Mouse (Mus musculus): ENCODE measurements around the gene Gm281.

Gene Gm281

DNA sequence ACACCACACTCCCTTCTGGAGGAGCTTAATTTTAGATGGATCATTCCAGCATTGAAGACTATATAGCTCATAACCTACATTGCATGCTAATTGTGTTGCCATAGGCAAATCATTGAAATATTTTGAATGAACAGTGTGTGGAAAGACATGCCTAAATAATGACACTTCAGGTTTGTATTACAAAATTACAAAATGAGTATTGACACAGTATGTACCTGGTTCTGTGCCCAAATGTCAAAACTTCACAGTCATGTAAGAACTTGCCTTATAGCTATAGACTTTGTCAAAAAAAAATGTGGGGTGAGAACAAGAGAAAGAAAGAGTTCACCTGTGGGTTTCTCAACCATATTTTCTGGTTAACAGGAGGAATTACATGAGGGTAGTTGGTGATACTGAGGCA is 52.9 kb downstream of the Gm281 start:
- no peak for DNase-seq (ENCODE audit: low read depth, low spot score)

DNA sequence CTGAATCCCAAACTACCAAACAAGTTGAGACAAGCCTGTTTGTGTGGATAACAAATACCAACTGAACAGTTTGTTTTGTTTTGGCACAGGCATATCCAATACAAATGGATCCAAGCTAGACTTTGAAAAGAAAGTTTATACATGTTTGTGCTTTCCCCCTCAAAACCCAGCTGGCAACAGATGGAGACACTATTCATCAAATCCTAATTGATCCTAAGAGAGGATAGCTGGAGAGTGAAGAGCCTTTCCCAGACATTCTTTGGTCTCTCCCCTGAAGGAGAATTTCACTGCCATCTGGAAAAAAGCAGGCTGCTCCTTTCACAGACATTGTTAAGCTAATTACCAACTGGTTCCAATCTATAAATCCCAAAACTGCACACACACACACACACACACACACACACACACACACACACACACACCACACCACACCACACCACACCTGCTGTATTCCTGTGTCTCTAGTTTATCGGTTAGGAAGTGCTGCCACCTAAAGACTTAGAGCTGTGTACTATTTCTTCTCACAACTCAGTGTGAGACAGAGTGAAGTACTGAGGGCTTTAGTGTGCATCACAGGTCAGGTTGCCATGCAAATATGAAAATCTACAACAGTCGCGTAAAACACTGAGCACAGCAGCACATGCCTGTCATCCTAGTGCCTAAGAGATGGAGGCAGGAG is 101.3 kb downstream of the Gm281 start:
- peak; percentile 18 for DNase-seq (ENCODE audit: low read depth, low spot score)

DNA sequence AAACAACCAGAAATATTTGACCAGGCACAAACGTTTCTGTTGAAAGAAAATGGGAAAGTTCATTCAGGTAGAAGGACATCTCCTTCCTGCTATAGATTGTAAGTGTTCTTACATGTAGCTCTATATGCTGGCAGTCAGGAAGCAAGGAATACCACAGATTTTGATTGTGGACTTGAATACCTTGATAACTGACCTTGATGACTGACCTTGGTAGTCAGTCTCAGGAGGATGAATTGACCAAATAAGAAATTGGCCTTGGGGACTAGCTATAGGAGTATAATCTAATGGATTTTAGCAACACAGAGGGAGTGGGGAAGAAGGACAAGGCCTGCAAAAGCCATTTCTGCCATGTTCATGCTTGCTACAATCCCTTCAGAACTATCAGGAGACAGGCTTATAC is 123.8 kb downstream of the Gm281 start:
- no peak for DNase-seq (ENCODE audit: low read depth, low spot score)

DNA sequence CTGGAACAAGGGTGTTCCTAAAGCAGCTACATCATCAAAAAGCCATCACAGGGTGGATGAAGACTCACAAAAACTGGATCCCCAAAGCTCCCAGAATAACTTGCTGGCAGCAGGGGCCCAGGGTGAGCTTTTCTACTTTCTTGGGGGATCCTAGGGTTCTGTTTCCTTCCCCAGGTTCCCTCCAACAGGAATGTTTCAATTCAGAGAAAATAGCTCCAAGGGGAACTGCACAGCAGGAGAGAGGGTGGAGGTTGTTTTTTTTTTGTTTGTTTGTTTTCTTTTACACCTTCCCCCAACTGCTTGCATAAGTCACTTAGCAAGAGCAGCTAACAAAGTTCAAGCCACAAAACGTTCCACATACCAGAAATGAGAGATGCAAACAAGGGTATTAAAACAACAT is 124.3 kb downstream of the Gm281 start:
- no peak for DNase-seq (ENCODE audit: low read depth, low spot score)

DNA sequence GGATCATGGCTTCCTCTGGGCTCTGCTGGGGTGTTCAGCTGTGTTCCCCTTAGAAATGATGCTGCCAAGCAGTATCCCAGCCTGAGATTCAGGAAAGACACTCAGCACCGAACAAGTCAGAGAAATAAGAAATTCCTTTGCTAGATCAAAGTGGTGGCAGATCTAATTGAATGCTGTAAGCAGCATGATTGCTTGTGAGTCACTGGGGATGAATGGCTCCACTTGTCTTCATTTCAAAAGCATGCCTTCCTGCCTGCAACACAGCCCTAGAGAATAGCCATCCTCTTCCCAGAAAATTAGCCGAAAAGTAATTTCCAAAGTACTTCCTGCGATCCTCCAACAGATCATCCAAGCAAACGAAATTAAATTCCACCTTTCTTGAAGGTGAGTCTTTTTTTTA is 131.3 kb downstream of the Gm281 start:
- DNase-seq (ENCODE audit: low read depth, low spot score) = no peak

DNA sequence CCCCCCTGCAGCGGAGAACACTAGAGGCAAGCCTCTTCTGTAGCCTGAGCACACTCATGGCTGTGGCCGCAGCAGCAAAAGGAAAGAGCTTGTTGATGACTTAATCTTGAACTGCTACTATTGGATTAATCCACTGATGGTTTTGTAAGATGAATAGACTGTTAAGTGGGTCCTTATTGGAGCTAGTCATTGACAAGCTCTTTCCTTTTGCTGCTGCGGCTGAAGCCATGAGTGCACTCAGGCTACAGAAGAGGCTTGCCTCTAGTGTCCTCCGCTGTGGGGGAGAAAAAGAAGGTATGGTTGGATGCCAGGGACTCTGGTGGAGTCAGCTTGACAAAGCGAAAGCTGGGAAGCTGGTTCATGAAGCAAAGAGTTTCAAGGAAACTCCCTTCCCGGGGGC is 135.9 kb downstream of the Gm281 start:
- DNase-seq (ENCODE audit: low read depth, low spot score) = no peak

DNA sequence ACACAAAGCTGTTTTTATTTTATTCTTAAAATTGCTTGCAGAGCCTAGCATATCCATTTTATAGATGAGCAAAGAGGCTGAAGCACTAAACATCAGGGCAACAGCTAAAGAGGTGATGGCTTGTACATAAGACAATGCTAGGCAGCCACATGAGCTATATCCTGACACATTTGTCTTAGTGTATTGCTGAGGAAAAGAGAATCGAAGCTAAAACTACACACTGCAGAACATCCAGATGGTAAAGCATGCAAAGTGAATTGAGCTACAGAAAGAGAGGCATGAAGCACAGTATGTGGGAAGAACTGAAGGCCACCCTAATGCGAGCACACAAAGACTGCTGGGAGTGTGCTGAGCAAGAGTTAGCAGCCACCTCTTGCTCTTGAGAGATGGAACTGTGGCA is 143.1 kb downstream of the Gm281 start:
- DNase-seq (ENCODE audit: low read depth, low spot score) = no peak

DNA sequence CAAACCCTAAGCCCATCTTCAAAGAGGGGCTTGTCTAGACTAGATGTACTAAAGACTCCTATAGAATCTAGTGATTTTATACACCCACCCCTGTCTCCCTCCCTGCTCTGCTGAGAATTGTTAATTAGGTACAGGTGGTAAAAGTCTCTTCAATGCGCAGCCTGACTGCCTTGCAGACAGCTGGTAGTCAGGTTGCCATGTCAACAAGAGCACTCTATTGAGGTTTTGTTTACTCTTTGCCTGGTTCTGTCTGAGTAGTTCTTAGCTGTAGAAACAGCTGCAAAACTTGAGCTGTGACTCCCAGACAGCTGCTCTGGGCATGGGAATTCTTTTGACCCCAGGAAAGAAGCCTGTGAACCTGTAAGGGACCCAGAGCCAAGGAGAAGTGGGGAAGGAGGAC is 143.6 kb downstream of the Gm281 start:
- peak; percentile 76 for DNase-seq (ENCODE audit: low read depth, low spot score)
